Mouse (Mus musculus): Measurements from ENCODE around the gene Thap11. TPM values are rescaled to one million over a fixed set of nuclear protein-coding genes. Genes with fewer than 3 reads are reported as not detected.

Gene Thap11
- total and polyA plus RNA-seq, 3 experiments = 21.3 to 42.6 (median 31.9) TPM

DNA sequence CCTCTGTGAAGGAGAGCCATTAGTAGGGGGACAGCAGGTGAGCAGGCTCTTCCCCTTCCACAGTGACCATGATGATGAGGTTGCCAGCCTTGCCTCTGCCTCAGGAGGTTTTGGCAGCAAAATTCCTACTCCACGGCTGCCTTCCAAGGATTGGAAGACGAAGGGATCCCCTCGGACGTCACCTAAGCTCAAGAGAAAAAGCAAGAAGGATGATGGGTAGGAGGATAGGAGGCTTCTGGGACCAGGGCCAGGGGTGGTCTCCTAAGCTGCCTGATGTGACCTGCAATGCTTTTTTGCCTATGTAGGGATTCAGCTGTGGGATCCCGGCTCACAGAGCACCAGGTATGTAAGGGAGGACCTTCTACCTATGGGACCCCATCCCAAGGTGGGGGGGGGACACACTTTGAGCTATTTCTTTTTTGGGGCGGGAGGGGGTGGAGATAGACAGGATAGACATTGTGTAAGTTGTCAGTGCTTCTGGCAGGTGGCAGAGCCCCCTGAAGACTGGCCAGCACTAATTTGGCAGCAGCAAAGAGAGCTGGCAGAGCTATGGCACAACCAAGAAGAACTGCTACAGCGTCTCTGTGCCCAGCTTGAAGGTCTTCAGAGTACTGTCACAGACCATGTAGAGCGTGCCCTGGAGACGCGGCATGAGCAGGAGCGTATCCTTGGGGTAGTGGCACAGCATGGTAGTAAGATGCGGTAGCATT is 35.0 kb downstream of the Thap11 start:
- in situ Hi-C loops (cut with MboI; ENCODE audit: low pct_ligation_motif_present, low pct_unique_long_range_greater_than_20kb, low sequenced_read_pairs) (loop anchor here (5.0 kb wide), 1 partner anchor 47 kb away; the partner anchor contains the start of gene Psmb10), dilution Hi-C loops (cut with MboI; ENCODE audit: extremely low pct_ligation_motif_present, extremely low pct_unique_long_range_greater_than_20kb, low sequenced_read_pairs) (no loop called here)
- Histone ChIP-seq H3K27me3 (replicated peaks) (no peaks in the 10 kb centered on the region), H3K4me2 (ENCODE audit: insufficient read depth, low read depth, poor library complexity, severe bottlenecking) (no peak overlapping the region), H3K9ac (ENCODE audit: insufficient read depth, low read depth) (no peak overlapping the region), H3K4me1 (ENCODE audit: control insufficient read depth in 1 of 2, insufficient read depth in 2 of 2) (no peaks in the 10 kb centered on the region), H3K36me3 (replicated peaks in 1 of 2; ENCODE audit: control insufficient read depth in 1 of 2, insufficient read depth in 1 of 2, low read length in 1 of 2) (peaks cover 87 to 99% of the 10 kb centered on the region in 2 experiments), H3K27ac (ENCODE audit: insufficient read depth, low read depth) (no peak overlapping the region), H3K79me2 (replicated peaks; ENCODE audit: control insufficient read depth, extremely low read depth, insufficient read depth, poor library complexity, severe bottlenecking) (no peaks in the 10 kb centered on the region), H3K4me3 (replicated peaks in 1 of 3; ENCODE audit: low read depth in 2 of 3, low read length in 2 of 3, poor library complexity in 1 of 3) (no peak overlapping the region), H3K9me3 (replicated peaks; ENCODE audit: low read length) (no peaks in the 10 kb centered on the region)
- no peak for TF ChIP-seq POLR2AphosphoS2 (IDR thresholded peaks at IDR 0.05; ENCODE audit: low read depth, low read length)
- no peak for DNase-seq (ENCODE audit: extremely low read depth)

DNA sequence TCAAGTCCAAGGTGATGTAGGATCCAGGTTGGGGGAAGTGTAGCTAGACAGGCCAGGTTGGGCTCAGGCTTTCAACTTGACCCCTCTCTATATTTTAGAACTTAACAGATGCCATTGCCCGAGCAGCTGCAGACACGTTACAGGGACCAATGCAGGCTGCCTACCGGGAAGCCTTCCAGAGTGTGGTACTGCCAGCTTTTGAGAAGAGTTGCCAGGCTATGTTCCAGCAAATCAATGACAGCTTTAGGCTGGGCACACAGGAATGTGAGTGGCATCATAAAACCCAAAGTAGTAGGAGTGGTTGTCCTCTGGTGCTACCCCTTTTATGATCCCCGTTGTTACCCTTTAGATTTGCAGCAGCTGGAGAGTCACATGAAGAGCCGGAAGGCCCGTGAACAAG is 35.9 kb downstream of the Thap11 start:
- dilution Hi-C loops (cut with MboI; ENCODE audit: extremely low pct_ligation_motif_present, extremely low pct_unique_long_range_greater_than_20kb, low sequenced_read_pairs) = no loop called here
- no peaks in the 10 kb centered on the region for H3K27me3 ChIP-seq (replicated peaks)
- H3K4me3 ChIP-seq (replicated peaks in 1 of 3; ENCODE audit: low read depth in 2 of 3, low read length in 2 of 3, poor library complexity in 1 of 3) = no peak overlapping the region
- in situ Hi-C loops (cut with MboI; ENCODE audit: low pct_ligation_motif_present, low pct_unique_long_range_greater_than_20kb, low sequenced_read_pairs) = loop anchor here (5.0 kb wide), 1 partner anchor 46 kb away; the partner anchor contains the start of gene Psmb10
- no peak for TF ChIP-seq POLR2AphosphoS2 (IDR thresholded peaks at IDR 0.05; ENCODE audit: low read depth, low read length)
- no peak for TF ChIP-seq ZC3H11A (IDR thresholded peaks at IDR 0.05; ENCODE audit: low read depth, low read length)
- TF ChIP-seq KAT2A (IDR thresholded peaks at IDR 0.05; ENCODE audit: insufficient replicate concordance, low read length) = no peak
- TF ChIP-seq ELF1 (IDR thresholded peaks at IDR 0.05; ENCODE audit: low read depth, low read length) = no peak
- no peak for TF ChIP-seq BHLHE40 (IDR thresholded peaks at IDR 0.05; ENCODE audit: low read depth, low read length)
- no peak for TF ChIP-seq ZKSCAN1 (IDR thresholded peaks at IDR 0.05; ENCODE audit: borderline replicate concordance, low read depth, low read length)
- H3K9me3 ChIP-seq (replicated peaks; ENCODE audit: low read length) = no peaks in the 10 kb centered on the region
- no peak overlapping the region for H3K4me2 ChIP-seq (ENCODE audit: insufficient read depth, low read depth, poor library complexity, severe bottlenecking)
- no peak overlapping the region for H3K27ac ChIP-seq (ENCODE audit: insufficient read depth, low read depth)
- H3K79me2 ChIP-seq (replicated peaks; ENCODE audit: control insufficient read depth, extremely low read depth, insufficient read depth, poor library complexity, severe bottlenecking) = no peaks in the 10 kb centered on the region
- H3K4me1 ChIP-seq (ENCODE audit: control insufficient read depth in 1 of 2, insufficient read depth in 2 of 2) = no peaks in the 10 kb centered on the region
- H3K36me3 ChIP-seq (replicated peaks in 1 of 2; ENCODE audit: control insufficient read depth in 1 of 2, insufficient read depth in 1 of 2, low read length in 1 of 2) = peaks cover 78 to 97% of the 10 kb centered on the region in 2 experiments
- H3K9ac ChIP-seq (ENCODE audit: insufficient read depth, low read depth) = no peak overlapping the region
- DNase-seq (ENCODE audit: extremely low read depth) = no peak

DNA sequence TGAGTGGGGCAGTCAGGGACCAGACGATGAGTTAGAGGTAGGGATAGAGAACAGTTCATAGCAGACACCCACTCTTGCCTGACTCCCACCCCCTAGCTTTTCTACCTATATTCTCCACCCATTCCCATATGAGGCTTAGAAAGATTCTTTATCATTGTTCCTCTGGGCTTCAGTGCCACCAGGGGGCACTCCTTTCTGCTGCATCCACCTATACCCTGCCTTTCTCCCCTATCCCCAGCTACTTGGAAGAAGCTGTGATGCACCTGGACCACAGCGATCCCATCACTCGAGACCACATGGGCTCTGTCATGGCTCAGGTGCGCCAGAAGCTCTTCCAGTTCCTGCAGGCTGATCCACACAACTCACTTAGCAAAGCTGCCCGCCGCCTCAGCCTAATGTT is 37.5 kb downstream of the Thap11 start:
- Histone ChIP-seq H3K9ac (ENCODE audit: insufficient read depth, low read depth) (no peak overlapping the region), H3K4me3 (replicated peaks in 1 of 3; ENCODE audit: low read depth in 2 of 3, low read length in 2 of 3, poor library complexity in 1 of 3) (no peak overlapping the region), H3K27me3 (replicated peaks) (no peaks in the 10 kb centered on the region), H3K4me1 (ENCODE audit: control insufficient read depth in 1 of 2, insufficient read depth in 2 of 2) (no peaks in the 10 kb centered on the region), H3K9me3 (replicated peaks; ENCODE audit: low read length) (no peaks in the 10 kb centered on the region), H3K27ac (ENCODE audit: insufficient read depth, low read depth) (no peak overlapping the region), H3K36me3 (replicated peaks in 1 of 2; ENCODE audit: control insufficient read depth in 1 of 2, insufficient read depth in 1 of 2, low read length in 1 of 2) (peaks cover 62 to 87% of the 10 kb centered on the region in 2 experiments), H3K79me2 (replicated peaks; ENCODE audit: control insufficient read depth, extremely low read depth, insufficient read depth, poor library complexity, severe bottlenecking) (no peaks in the 10 kb centered on the region), H3K4me2 (ENCODE audit: insufficient read depth, low read depth, poor library complexity, severe bottlenecking) (no peak overlapping the region)
- in situ Hi-C loops (cut with MboI; ENCODE audit: low pct_ligation_motif_present, low pct_unique_long_range_greater_than_20kb, low sequenced_read_pairs) (loop anchor here (5.0 kb wide), 1 partner anchor 45 kb away; the partner anchor contains the start of gene Psmb10), dilution Hi-C loops (cut with MboI; ENCODE audit: extremely low pct_ligation_motif_present, extremely low pct_unique_long_range_greater_than_20kb, low sequenced_read_pairs) (no loop called here)
- peak; percentile 29 for DNase-seq (ENCODE audit: extremely low read depth)
- no peak for TF ChIP-seq EP300 (IDR thresholded peaks at IDR 0.05; ENCODE audit: low read length)
- TF ChIP-seq POLR2AphosphoS2 (IDR thresholded peaks at IDR 0.05; ENCODE audit: low read depth, low read length) = no peak
- peak; percentile 41 for TF ChIP-seq RAD21 (IDR thresholded peaks at IDR 0.05; ENCODE audit: low read depth, low read length)
- no peak for TF ChIP-seq CHD1 (IDR thresholded peaks at IDR 0.05; ENCODE audit: low read depth, low read length)
- TF ChIP-seq MYC (IDR thresholded peaks at IDR 0.05; ENCODE audit: low read depth, low read length) = no peak
- TF ChIP-seq KAT2A (IDR thresholded peaks at IDR 0.05; ENCODE audit: insufficient replicate concordance, low read length) = no peak
- TF ChIP-seq NELFE (IDR thresholded peaks at IDR 0.05; ENCODE audit: low read depth, low read length) = no peak
- no peak for TF ChIP-seq ZMIZ1 (IDR thresholded peaks at IDR 0.05; ENCODE audit: low read depth, low read length)
- TF ChIP-seq PAX5 (IDR thresholded peaks at IDR 0.05; ENCODE audit: low read length) = no peak
- TF ChIP-seq MAX (IDR thresholded peaks at IDR 0.05; ENCODE audit: low read length) = no peak
- TF ChIP-seq SMC3 (IDR thresholded peaks at IDR 0.05; ENCODE audit: low read depth, low read length) = peak; percentile 59
- TF ChIP-seq CTCF (conservative IDR thresholded peaks at IDR 0.05 in 1 of 2, IDR thresholded peaks at IDR 0.05 in 1 of 2; ENCODE audit: low read depth in 2 of 2, low read length in 2 of 2) = peak; percentile 34 to 63; a peak in 3 of 4 replicates
- TF ChIP-seq E2F4 (IDR thresholded peaks at IDR 0.05; ENCODE audit: insufficient replicate concordance, low read depth, low read length) = no peak
- no peak for TF ChIP-seq IRF4 (IDR thresholded peaks at IDR 0.05; ENCODE audit: low read depth, low read length)
- no peak for TF ChIP-seq MXI1 (IDR thresholded peaks at IDR 0.05; ENCODE audit: low read depth, low read length)
- no peak for TF ChIP-seq GABPA (IDR thresholded peaks at IDR 0.05; ENCODE audit: insufficient replicate concordance, low read depth, low read length)
- no peak for TF ChIP-seq JUND (conservative IDR thresholded peaks at IDR 0.05; ENCODE audit: low read depth, low read length)
- TF ChIP-seq MAZ (IDR thresholded peaks at IDR 0.05; ENCODE audit: low read depth, low read length) = no peak
- no peak for TF ChIP-seq TCF12 (IDR thresholded peaks at IDR 0.05; ENCODE audit: low read depth, low read length)
- no peak for TF ChIP-seq MEF2A (IDR thresholded peaks at IDR 0.05; ENCODE audit: borderline replicate concordance, low read depth, low read length)
- no peak for TF ChIP-seq MAFK (IDR thresholded peaks at IDR 0.05; ENCODE audit: insufficient replicate concordance, low read length)
